Mouse (Mus musculus): ENCODE data around the gene Mgat3.

- no peak for TF ChIP-seq POLR2A (IDR thresholded peaks at IDR 0.05; ENCODE audit: extremely low read depth, insufficient read depth, low read length)
- peak; percentile 92 for TF ChIP-seq CTCF (IDR thresholded peaks at IDR 0.05; ENCODE audit: extremely low read depth, insufficient read depth, low read length)
Observed at GRCm38 (mm10) chr15:80260677-80261076, 87.2 kb downstream of the Mgat3 start.

All from cortical plate, adult 2 months (tissue).